Mouse (Mus musculus): ENCODE measurements around the gene Fars2. TPM values are rescaled to one million over a fixed set of nuclear protein-coding genes. Genes with fewer than 3 reads are reported as not detected.
A peak's percentile ranks its signal among the peaks of the same experiment; 100 is the strongest.

Fars2 gene
- polyA plus RNA-seq, 1 experiment, result 42.6 TPM

- no peak overlapping the region for H3K27ac ChIP-seq (ENCODE audit: insufficient read depth, low read depth, low read length)
- H3K36me3 ChIP-seq (ENCODE audit: control insufficient read depth, insufficient read depth, low read length), result no peaks in the 10 kb centered on the region
- no peak for TF ChIP-seq CTCF (IDR thresholded peaks at IDR 0.05; ENCODE audit: extremely low read depth, insufficient read length, insufficient replicate concordance, low read depth, low read length)
- no peak for TF ChIP-seq POLR2A (IDR thresholded peaks at IDR 0.05; ENCODE audit: low read depth, low read length)
- peak overlapping the region; percentile 66 for H3K4me3 ChIP-seq (ENCODE audit: low read depth, low read length)
- H3K27me3 ChIP-seq (ENCODE audit: control insufficient read depth, insufficient read depth, low read length), result peaks cover 32% of the 10 kb centered on the region
- WGBS, result 26% methylated on average over 9 of the region's 9 CpGs
- no peaks in the 10 kb centered on the region; the same call in 1 of the 2 replicates for H3K4me1 ChIP-seq (ENCODE audit: control insufficient read depth, insufficient read depth, insufficient read length, low read length)
Measured at GRCm38 (mm10) chr13:36736619-36736996, 619.4 kb downstream of the Fars2 start.

- TF ChIP-seq CTCF (IDR thresholded peaks at IDR 0.05; ENCODE audit: extremely low read depth, insufficient read length, insufficient replicate concordance, low read depth, low read length) (no peak), POLR2A (IDR thresholded peaks at IDR 0.05; ENCODE audit: low read depth, low read length) (no peak)
- Histone ChIP-seq H3K36me3 (ENCODE audit: control insufficient read depth, insufficient read depth, low read length) (no peaks in the 10 kb centered on the region), H3K27ac (ENCODE audit: insufficient read depth, low read depth, low read length) (no peak overlapping the region), H3K27me3 (ENCODE audit: control insufficient read depth, insufficient read depth, low read length) (no peaks in the 10 kb centered on the region), H3K4me3 (ENCODE audit: low read depth, low read length) (no peak overlapping the region), H3K4me1 (ENCODE audit: control insufficient read depth, insufficient read depth, insufficient read length, low read length) (0 out of 2 replicates have a peak, but pooled peaks cover 2% of the 10 kb centered on the region)
- 64% methylated on average over 2 of the region's 2 CpGs for WGBS
Measured at GRCm38 (mm10) chr13:36750056-36750455, 632.8 kb downstream of the Fars2 start.

GRCm38 (mm10) chr13:36751861-36752260 is 634.6 kb downstream of the Fars2 start:
- TF ChIP-seq CTCF (IDR thresholded peaks at IDR 0.05; ENCODE audit: extremely low read depth, insufficient read length, insufficient replicate concordance, low read depth, low read length), result no peak
- TF ChIP-seq POLR2A (IDR thresholded peaks at IDR 0.05; ENCODE audit: low read depth, low read length), result no peak

GRCm38 (mm10) chr13:36766801-36767200 is 649.6 kb downstream of the Fars2 start:
- no peaks in the 10 kb centered on the region for H3K4me1 ChIP-seq (ENCODE audit: control insufficient read depth, insufficient read depth, insufficient read length, low read length)
- WGBS, result 71% methylated on average over 2 of the region's 2 CpGs
- no peaks in the 10 kb centered on the region for H3K36me3 ChIP-seq (ENCODE audit: control insufficient read depth, insufficient read depth, low read length)
- H3K27me3 ChIP-seq (ENCODE audit: control insufficient read depth, insufficient read depth, low read length), result no peaks in the 10 kb centered on the region
- H3K4me3 ChIP-seq (ENCODE audit: low read depth, low read length), result no peak overlapping the region
- no peak for TF ChIP-seq POLR2A (IDR thresholded peaks at IDR 0.05; ENCODE audit: low read depth, low read length)
- TF ChIP-seq CTCF (IDR thresholded peaks at IDR 0.05; ENCODE audit: extremely low read depth, insufficient read length, insufficient replicate concordance, low read depth, low read length), result no peak
- H3K27ac ChIP-seq (ENCODE audit: insufficient read depth, low read depth, low read length), result no peak overlapping the region

More at GRCm38 (mm10) chr13:36751861-36752260, 634.6 kb downstream of the Fars2 start:
- H3K27ac ChIP-seq (ENCODE audit: insufficient read depth, low read depth, low read length), result no peak overlapping the region
- H3K36me3 ChIP-seq (ENCODE audit: control insufficient read depth, insufficient read depth, low read length), result no peaks in the 10 kb centered on the region
- H3K4me1 ChIP-seq (ENCODE audit: control insufficient read depth, insufficient read depth, insufficient read length, low read length), result 0 out of 2 replicates have a peak, but pooled peaks cover 2% of the 10 kb centered on the region
- WGBS, result 90% methylated on average over 3 of the region's 3 CpGs
- no peaks in the 10 kb centered on the region for H3K27me3 ChIP-seq (ENCODE audit: control insufficient read depth, insufficient read depth, low read length)
- H3K4me3 ChIP-seq (ENCODE audit: low read depth, low read length), result no peak overlapping the region

Other genes with a start within 250 kb of the Fars2 start
- gene Rpp40, start 211.1 kb upstream of the Fars2 start, polyA plus RNA-seq (2012; rRNA removed), result 0.56 and 2.0 TPM in 2 replicates
- 0.05 TPM in 1 of 2 replicates, not detected in the other for gene Ppp1r3g, start 158.6 kb upstream of the Fars2 start, polyA plus RNA-seq (2012; rRNA removed)
- gene Lyrm4, start 114 bp downstream of the Fars2 start, polyA plus RNA-seq (2012; rRNA removed), result 1.3 and 2.6 TPM in 2 replicates

Measured in small intestine, adult 2 months (tissue).